Mouse (Mus musculus): ENCODE measurements around the gene Morn3. TPM values are rescaled to one million over a fixed set of nuclear protein-coding genes. Genes with fewer than 3 reads are reported as not detected.

Morn3 gene
- polyA plus RNA-seq, 1 experiment from 2014 or later, result 5.3 TPM

GRCm38 (mm10) chr5:123020426-123020825, 26.4 kb downstream of the Morn3 start:
- no peaks in the 10 kb centered on the region for H3K27me3 ChIP-seq (replicated peaks; ENCODE audit: insufficient read depth, low read length)
- no peak overlapping the region for H3K9ac ChIP-seq (replicated peaks; ENCODE audit: low read depth)
- no peak overlapping the region for H3K27ac ChIP-seq (ENCODE audit: low read length)
- no peaks in the 10 kb centered on the region for H3K9me3 ChIP-seq (ENCODE audit: low read length)
- H3K4me3 ChIP-seq (ENCODE audit: low read depth, low read length), result no peak overlapping the region
- no peak for TF ChIP-seq CTCF (IDR thresholded peaks at IDR 0.05)
- no peak overlapping the region for H3K4me2 ChIP-seq (replicated peaks; ENCODE audit: low read depth, low read length)
- DNase-seq (ENCODE audit: low spot score) (peak; percentile 43), ATAC-seq (no peak)
- H3K36me3 ChIP-seq (ENCODE audit: insufficient read depth, low read length), result no peaks in the 10 kb centered on the region
- WGBS, result 75% methylated on average over 5 of the region's 5 CpGs
- H3K4me1 ChIP-seq (ENCODE audit: insufficient read depth, low read depth, low read length), result peaks cover 18% of the 10 kb centered on the region

- 23% methylated on average over 10 of the region's 10 CpGs for WGBS
- Histone ChIP-seq H3K4me3 (ENCODE audit: low read depth, low read length) (no peak overlapping the region), H3K36me3 (ENCODE audit: insufficient read depth, low read length) (no peaks in the 10 kb centered on the region), H3K9ac (replicated peaks; ENCODE audit: low read depth) (no peak overlapping the region), H3K27me3 (replicated peaks; ENCODE audit: insufficient read depth, low read length) (no peaks in the 10 kb centered on the region), H3K9me3 (ENCODE audit: low read length) (no peaks in the 10 kb centered on the region), H3K4me2 (replicated peaks; ENCODE audit: low read depth, low read length) (peak overlapping the region; percentile 30), H3K4me1 (ENCODE audit: insufficient read depth, low read depth, low read length) (peaks cover 20% of the 10 kb centered on the region), H3K27ac (ENCODE audit: low read length) (peak overlapping the region; percentile 60)
- no peak for TF ChIP-seq CTCF (IDR thresholded peaks at IDR 0.05)
- no peak; the same call in 1 of the 2 replicates for TF ChIP-seq EP300 (IDR thresholded peaks at IDR 0.05)
- ATAC-seq, result no peak
- DNase-seq (ENCODE audit: low spot score), result peak; percentile 81
Measured at GRCm38 (mm10) chr5:123019336-123020016, 27.3 kb downstream of the Morn3 start.

GRCm38 (mm10) chr5:123017504-123017903, 29.3 kb downstream of the Morn3 start:
- peak overlapping the region; percentile 96; the same call in 1 of the 2 replicates for H3K27ac ChIP-seq (ENCODE audit: low read length)
- 45% methylated on average over 4 of the region's 4 CpGs for WGBS
- no peak overlapping the region for H3K9ac ChIP-seq (replicated peaks; ENCODE audit: low read depth)
- H3K9me3 ChIP-seq (ENCODE audit: low read length), result no peaks in the 10 kb centered on the region
- H3K27me3 ChIP-seq (replicated peaks; ENCODE audit: insufficient read depth, low read length), result no peaks in the 10 kb centered on the region
- TF ChIP-seq CTCF (IDR thresholded peaks at IDR 0.05) (no peak), EP300 (IDR thresholded peaks at IDR 0.05) (0 out of 2 replicates have a peak, but pooled peaks have one; percentile 14)
- H3K36me3 ChIP-seq (ENCODE audit: insufficient read depth, low read length), result no peaks in the 10 kb centered on the region
- ATAC-seq (no peak), DNase-seq (ENCODE audit: low spot score) (peak; percentile 55)
- peak overlapping the region; percentile 57 for H3K4me2 ChIP-seq (replicated peaks; ENCODE audit: low read depth, low read length)
- H3K4me1 ChIP-seq (ENCODE audit: insufficient read depth, low read depth, low read length), result peaks cover 22% of the 10 kb centered on the region
- H3K4me3 ChIP-seq (ENCODE audit: low read depth, low read length), result no peak overlapping the region

GRCm38 (mm10) chr5:123015915-123016314, 30.9 kb downstream of the Morn3 start:
- H3K4me1 ChIP-seq (ENCODE audit: insufficient read depth, low read depth, low read length), result peaks cover 22% of the 10 kb centered on the region
- H3K36me3 ChIP-seq (ENCODE audit: insufficient read depth, low read length), result no peaks in the 10 kb centered on the region
- TF ChIP-seq EP300 (IDR thresholded peaks at IDR 0.05) (peak; percentile 66), CTCF (IDR thresholded peaks at IDR 0.05) (peak; percentile 33)
- peak; percentile 36 for ATAC-seq
- no peaks in the 10 kb centered on the region for H3K9me3 ChIP-seq (ENCODE audit: low read length)
- DNase-seq (ENCODE audit: low spot score), result peak; percentile 80
- H3K4me3 ChIP-seq (ENCODE audit: low read depth, low read length), result peak overlapping the region; percentile 63
- no peaks in the 10 kb centered on the region for H3K27me3 ChIP-seq (replicated peaks; ENCODE audit: insufficient read depth, low read length)
- H3K9ac ChIP-seq (replicated peaks; ENCODE audit: low read depth), result peak overlapping the region; percentile 76
- H3K4me2 ChIP-seq (replicated peaks; ENCODE audit: low read depth, low read length), result peak overlapping the region; percentile 57
- 11% methylated on average over 8 of the region's 8 CpGs for WGBS
- peak overlapping the region; percentile 96 for H3K27ac ChIP-seq (ENCODE audit: low read length)

GRCm38 (mm10) chr5:123014753-123015701, 31.8 kb downstream of the Morn3 start, which contains the start of gene Orai1:
Orai1 (plus strand) TSS chr5:123015074.
- Histone ChIP-seq H3K9ac (replicated peaks; ENCODE audit: low read depth) (peak within 1 kb of the TSS; percentile 76), H3K4me3 (ENCODE audit: low read depth, low read length) (peak within 1 kb of the TSS; percentile 63), H3K9me3 (ENCODE audit: low read length) (no peaks in the 10 kb centered on the region), H3K4me1 (ENCODE audit: insufficient read depth, low read depth, low read length) (peaks cover 22% of the 10 kb centered on the region), H3K27ac (ENCODE audit: low read length) (peak within 1 kb of the TSS; percentile 96), H3K4me2 (replicated peaks; ENCODE audit: low read depth, low read length) (peak within 1 kb of the TSS; percentile 57), H3K36me3 (ENCODE audit: insufficient read depth, low read length) (no peaks in the 10 kb centered on the region), H3K27me3 (replicated peaks; ENCODE audit: insufficient read depth, low read length) (no peaks in the 10 kb centered on the region)
- ATAC-seq, result peak; percentile 93
- TF ChIP-seq CTCF (IDR thresholded peaks at IDR 0.05) (peak; percentile 41), EP300 (IDR thresholded peaks at IDR 0.05) (no peak)
- peak; percentile 98 for DNase-seq (ENCODE audit: low spot score)
- 1% methylated on average over 74 of the region's 106 CpGs for WGBS

Measured in lung, postnatal 0 days (tissue).